Mouse (Mus musculus) frontal cortex, postnatal 36 days (tissue): Measurements from ENCODE around the gene Lhpp.

ENCODE experiments used
- DNase-seq, 2 experiments: peaks; one replicate each; pipeline ENCODE4 v3.0.0; 2022; ENCODE audit warnings: low spot score in 2 of 2

Lhpp gene

DNA sequence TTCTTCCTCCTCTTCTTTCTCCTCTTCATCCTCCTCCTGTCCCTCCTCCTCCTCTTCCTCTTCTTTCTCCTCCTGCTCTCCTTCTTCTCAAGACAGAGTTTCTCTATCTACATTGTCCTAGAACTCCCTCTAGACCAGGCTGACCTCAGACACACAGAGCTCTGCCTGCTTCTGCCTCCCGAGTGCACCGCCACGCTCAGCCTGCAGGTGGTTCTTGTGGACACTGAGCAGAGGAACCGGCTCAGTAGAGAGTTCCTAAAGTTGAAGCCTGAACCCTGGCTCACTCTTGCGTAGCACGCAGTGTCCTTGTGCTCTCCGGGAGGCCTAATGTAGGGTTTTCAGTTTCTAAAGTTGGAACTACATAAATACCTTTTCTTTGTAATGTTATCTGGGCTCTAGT is 94.7 kb downstream of the Lhpp start:
- DNase-seq = no peak

- no peak for DNase-seq
Measured at GRCm38 (mm10) chr7:132711579-132711978, 101.1 kb downstream of the Lhpp start.

- DNase-seq = no peak
Measured at GRCm38 (mm10) chr7:132712044-132712708, 101.7 kb downstream of the Lhpp start.

DNA sequence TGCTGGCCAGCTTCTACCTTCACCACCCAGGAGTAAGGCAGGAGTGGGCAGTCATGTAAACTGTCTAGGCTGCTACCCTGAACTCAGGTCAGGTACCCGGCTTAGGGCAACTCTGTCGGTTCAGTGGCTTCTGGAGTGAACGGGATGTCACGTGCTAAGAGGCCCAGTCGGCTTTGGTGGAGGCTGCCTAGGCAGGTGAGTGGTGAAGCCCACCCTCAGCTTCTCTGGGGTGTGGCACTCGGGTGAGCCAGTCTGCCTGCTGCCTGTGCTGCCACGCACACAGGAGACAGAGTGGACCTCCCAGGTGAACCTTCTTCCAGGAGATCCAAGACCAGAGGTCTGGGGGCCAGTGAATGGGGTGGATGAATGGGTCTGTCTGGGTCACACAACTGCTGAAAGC is 102.5 kb downstream of the Lhpp start:
- no peak for DNase-seq

DNA sequence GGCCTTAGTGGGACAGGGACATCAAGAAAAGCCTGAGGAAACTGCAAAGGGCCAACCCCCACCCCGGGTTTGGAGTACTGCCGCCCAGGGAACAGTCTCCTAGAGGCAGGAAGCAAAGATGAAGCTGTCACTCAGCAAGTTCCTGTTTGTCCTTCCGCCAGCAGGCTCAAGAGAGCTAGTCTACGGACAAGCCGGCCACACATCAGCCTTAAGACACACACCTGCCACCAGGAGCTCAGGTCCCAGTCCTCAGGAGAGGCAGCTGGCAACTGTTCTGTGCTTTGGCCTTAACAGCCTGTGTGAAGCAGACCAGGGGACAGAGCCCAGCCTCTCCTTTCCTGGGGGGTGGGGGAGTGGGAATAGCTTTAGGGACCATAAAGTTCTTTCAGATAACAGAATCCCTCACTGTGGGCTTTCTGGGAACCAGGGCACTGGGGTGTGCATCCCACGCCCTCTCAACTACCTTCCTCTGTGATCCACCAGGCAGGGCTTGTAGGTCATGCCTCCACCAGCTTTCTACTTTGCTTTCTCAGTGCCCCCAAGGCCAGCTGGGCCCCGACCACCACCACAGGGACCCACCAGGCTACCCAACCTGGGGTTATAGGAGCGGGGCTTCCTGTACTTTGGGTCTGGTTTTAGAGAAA is 103.2 kb downstream of the Lhpp start:
- DNase-seq = no peak

- no peak for DNase-seq
Measured at GRCm38 (mm10) chr7:132714236-132714923, 103.9 kb downstream of the Lhpp start.

DNA sequence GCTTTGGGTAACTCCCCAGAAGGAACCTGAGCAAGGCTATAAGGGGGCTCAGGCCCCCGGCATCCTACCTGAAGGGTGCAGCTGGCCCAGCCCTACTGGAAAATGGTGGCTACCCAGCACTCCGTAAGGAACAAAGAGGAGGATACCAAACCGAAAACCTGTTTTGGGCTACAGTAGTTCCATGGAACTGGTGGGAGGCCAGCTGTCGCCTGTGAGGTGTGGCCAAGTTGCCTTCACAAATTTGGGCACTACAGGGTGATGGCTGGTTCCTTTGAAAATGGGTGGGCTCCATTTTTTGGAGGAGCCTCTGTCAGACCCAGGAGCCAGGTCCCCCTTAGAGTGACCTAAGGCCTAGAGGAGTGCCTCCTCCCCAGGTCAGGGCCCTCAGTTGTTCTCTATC is 104.8 kb downstream of the Lhpp start:
- no peak for DNase-seq

DNA sequence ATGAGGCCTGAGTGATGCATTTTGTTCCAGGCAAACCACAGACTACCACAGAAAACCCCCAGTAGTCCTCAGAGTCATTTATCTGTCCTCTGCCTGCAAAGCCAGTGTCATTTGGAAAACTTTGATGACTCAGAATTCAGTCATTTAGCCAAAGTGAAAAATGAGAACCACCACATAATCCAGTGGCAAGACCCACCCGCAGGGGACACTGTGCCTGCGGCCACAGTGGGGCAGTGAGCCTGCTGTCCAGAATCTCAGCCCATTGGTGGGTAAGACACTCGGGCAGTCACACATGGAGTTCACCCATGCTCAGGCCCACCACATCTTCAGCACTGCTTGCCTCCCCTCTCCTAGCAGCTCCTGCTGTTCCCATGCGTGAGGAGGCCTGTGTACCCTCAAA is 109.1 kb downstream of the Lhpp start:
- DNase-seq = no peak

DNA sequence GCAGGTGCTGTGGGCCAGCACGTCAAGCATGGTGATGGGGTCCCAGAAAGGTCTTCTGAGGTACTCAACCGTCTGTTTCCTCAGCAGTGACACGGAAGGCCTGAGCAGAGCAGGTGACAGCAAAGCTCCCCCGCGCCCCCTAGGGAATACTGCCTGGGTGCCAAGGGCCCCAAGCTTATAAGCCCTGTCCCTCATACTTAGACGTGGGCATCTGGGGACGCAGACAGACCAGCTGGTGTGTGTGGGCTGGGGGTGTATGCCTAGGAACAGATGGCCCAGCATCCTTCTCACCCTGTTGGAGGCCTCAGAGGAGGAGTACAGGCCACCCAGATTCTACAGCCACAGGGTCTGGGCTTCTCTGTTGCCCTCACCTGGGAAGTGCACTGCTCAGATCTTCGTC is 110.1 kb downstream of the Lhpp start:
- peak in 1 of 2 experiments; percentile 74 for DNase-seq

DNA sequence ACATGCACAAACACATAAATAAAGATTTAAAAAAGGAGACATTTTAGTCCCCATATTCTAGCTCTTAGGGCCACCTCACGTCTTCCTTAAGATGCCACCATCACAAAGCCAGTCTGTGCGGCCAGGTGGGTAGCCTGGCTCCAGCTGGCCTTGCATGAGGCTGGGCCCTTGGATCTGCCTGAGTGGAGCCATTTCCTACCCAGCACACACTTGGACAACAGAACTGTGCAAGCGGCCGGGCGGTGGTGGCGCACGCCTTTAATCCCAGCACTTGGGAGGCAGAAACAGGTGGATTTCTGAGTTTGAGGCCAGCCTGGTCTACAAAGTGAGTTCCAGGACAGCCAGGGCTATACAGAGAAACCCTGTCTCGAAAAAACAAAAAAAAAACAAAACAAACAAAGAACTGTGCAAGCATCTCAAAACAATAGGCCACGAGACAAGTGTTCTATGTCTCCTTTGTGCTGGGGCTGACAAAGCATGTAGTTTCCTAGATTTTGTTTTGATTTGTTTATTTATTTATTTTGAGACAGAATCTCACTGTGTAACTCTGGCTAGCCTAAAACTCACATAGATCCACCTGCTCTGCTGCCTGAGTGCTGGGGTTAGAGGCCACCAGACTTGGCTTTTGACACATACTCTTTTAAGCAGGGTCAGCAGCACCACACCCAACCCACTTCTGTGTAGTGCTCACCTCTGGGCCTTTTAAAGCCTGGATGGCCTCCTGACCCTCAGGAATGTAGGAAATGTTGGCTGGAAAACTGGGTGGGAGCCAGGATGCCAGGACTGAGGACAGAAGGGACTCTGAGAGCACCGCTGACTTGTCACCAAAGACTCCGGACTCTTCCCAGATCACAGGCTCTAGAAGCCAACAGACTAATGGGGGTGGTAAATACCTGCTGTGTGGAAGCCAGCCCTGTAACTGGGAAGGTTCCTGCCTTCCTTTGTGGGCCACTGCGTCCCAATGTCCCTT is 112.2 kb downstream of the Lhpp start:
- no peak for DNase-seq

DNA sequence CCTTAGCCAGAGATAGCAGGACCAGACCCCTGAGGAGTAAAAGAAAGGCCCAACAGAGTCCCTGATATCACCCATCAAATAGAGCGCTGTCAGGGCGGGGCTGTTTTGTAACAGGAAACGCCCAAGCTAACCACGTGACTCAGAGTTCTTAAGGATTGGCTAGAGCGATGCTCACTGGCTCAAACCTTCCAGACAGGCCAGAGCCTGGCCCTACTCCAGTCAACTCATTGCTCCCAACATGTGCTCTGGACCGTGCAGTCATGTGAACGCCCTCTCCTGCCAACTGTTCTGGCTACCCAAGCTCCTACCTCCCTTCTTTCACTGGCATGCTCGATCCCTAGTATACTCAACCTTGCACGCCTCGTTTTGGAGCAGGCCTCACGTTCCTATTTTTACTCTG is 113.5 kb downstream of the Lhpp start:
- no peak for DNase-seq

DNA sequence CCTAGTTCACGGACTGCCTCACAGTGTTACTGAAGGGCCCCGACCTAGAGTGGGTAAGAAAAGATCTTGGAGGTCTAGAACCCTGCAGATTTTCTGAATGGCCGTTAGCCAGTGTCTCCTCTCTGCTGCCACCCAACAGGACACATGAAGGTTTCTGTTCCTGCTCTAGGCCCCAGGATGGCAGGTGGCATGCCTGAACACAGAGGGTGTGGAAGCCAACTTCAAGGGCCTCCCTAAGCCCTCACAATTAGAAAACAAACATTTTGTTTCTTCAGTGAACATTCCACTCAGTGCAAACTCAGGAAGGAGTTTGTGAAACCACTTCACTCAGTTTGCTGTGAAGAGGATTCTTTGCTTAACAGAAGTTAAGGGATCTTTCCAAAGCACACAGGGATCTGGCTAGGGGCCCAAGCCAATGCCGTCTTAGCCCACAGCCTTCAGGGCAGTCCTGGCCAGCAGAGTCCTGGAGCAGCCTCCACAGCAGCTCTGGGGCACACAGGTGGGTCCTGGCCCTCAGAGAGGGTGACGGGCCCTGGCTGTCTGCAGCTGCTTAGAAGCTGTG is 114.1 kb downstream of the Lhpp start:
- no peak for DNase-seq

- no peak for DNase-seq
Measured at GRCm38 (mm10) chr7:132726106-132726861, 115.8 kb downstream of the Lhpp start.

DNA sequence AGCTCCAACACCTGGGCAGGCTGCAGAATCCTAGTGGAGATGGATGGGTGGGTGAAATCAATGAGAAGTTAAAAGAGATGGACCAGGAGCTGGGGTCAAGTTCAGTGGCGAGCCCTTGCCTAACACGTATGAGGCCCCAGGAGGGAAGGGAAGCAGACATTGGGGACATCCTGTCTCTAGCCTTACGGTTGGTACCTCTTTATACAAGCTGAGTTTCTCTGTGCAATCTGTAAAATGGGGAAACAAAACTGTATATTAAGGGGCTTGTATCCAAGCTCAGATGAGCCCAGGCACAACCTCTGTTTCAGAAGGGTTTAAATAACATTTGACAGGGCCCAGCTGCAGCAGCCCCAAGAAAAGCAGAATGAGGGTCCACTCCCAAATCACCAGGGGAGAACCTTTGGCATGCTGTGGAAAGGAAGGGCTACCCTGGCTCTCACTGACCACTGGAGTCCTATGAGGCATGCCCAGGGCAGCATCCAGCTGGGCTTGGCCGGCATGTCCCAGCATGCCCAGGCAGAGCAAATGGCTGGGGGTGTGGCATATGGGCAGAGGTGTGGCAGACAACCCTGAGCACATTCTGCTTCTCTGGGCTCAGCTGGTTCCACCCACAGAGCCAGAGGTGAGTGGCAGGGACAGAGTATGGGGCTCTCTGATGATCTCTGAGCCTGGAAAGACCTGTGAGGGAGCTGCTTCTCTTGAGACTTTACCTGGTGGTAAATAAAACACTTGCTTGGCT is 118.8 kb downstream of the Lhpp start:
- DNase-seq = no peak

DNA sequence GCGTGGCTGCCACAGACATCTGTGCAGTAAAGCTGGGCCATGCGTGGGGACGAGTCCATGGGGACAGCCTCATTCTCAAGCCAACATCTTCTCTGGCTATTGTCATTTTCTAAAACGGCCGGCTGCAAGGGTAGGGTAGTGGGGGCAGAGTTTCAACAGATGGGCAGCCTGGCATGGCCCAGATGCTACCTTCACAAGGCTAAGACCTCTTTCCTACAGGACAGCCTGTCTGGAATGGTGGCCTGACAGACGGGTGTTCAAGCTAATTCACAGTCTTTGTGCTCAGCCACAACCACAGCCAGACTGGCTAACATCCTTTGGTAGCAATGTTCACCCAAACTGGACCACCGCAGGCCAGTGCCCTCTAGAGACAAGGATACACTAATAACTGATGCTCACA is 120.1 kb downstream of the Lhpp start:
- DNase-seq = no peak

DNA sequence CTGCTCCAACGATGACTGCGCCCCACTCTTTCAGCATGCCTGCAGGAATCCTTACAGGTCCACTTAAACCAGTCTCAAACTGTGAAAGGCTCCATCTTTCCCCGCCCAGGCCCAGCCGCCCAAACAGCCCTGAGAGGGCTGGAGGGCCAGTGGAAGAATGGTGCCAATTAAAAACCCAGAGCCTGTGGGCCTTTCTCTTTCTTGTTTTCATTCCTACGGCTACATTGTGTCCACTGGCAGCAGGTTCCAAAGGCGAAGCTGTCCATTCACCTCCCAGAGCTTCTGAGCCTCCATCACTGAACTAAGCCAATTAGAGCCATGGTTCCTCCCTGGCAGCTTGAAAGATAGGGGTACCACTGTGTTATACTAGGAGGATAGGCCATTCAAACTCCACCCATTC is 121.1 kb downstream of the Lhpp start:
- DNase-seq = no peak

DNA sequence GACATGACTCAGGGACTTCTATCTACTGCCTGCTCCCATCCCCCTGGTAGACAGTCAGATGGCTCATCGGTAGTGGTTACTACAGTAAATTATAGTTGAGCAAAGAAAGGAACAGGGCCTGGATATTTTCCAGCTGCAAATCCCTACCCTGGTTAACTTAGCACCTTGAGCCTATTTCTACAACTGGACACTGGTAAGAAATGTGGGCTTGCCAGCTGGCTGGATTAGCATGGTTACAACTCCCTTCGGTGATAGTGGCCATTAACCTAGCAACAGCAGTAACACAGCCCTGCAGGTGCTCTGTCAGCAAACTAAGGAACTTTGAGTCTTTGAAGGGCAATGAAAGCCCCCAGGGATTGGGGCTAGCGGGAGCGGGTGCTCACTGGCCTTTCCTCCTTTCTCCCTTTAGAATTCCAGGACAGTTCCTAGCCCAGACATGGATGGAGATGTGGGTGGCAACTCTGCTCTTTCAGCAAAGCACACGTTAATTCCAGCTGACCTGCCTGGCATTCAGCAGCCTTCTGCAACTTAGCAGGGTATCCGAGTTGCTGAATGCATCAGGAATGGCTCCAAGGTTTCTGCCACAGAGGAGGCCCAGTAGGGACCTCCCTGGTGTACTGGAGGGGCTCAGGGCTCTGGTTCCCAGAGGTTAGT is 121.8 kb downstream of the Lhpp start:
- DNase-seq = no peak

GRCm38 (mm10) chr7:132733521-132733920 is 123.1 kb downstream of the Lhpp start:
- no peak for DNase-seq

DNA sequence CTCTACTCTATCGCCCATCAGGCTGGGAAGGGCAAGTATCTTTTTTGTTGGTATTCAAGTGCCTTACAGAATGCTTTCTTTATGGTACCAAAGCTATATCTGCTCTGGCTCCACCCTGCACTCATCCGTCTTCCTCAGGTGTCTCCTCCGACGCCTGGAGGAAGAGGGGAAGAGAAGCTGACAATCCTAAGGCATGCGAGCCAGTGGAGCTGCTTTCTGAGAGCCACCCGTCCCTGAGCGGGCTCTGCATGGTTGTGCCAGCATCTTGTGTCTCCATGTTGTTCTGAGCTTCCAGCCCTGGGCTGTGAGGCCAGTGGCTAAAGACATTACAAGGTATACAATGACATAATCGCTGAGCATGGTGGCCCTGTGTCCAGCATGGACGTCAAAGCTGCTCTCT is 123.8 kb downstream of the Lhpp start:
- no peak for DNase-seq

DNA sequence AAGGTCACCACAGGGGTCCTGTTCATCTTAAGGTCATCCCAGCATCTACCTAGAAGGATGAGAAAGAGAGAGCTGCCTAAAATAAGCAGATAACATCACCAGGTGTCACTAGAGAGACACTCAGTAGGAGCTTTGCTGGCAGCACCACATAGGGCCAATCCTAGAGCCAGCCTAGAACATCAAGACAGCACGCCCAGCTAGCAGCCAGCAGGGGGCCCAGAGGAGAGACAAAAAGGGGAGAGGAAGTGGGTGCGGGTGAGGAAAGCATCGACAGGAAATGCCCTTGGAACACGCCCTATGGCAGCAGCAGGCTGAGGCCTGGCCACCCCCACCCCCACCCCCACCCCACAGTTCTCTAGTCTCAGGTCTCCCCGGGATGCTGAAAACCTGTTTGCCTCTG is 124.7 kb downstream of the Lhpp start:
- no peak for DNase-seq
